11 mouse cellular contexts compared by ENCODE assay signal in genomic region chr1:176946031-176946795, GRCm38 (mm10).
DNase-seq lines count a peak whose midpoint lies in the region; ATAC-seq and TF ChIP-seq lines count a peak whose summit lies in the region.
"Had no signal": no experiment of that assay in that cellular context is flagged by ENCODE, and none has a peak within 500 bp of the region (broad histone marks: within the 10 kb centered on the region; RNA-seq: fewer than 3 reads in every experiment).

No protein-coding gene starts in this region.

- H3K4me3 ChIP-seq in left cerebral cortex, adult 2 months, result no peak overlapping the region
- H3K4me3 ChIP-seq in liver, embryonic 11.5 days (ENCODE audit: low read depth, low read length), result no peak overlapping the region
- H3K4me3 ChIP-seq in thymus, adult 2 months (ENCODE audit: control insufficient read depth, insufficient read depth, low read length), result peak overlapping the region; percentile 6; the same call in 1 of the 2 replicates
- no peak overlapping the region for H3K4me3 ChIP-seq in gastrocnemius, adult 2 months

- no peaks in the 10 kb centered on the region for H3K36me3 ChIP-seq in liver, embryonic 11.5 days (ENCODE audit: control insufficient read depth, insufficient read depth, low read length)
- no peaks in the 10 kb centered on the region for H3K36me3 ChIP-seq in thymus, adult 2 months (ENCODE audit: control insufficient read depth, insufficient read depth, low read length)

- no peaks in the 10 kb centered on the region for H3K27me3 ChIP-seq in liver, embryonic 11.5 days (replicated peaks; ENCODE audit: control insufficient read depth, insufficient read depth, low read length)
- no peaks in the 10 kb centered on the region for H3K27me3 ChIP-seq in thymus, adult 2 months (ENCODE audit: control insufficient read depth, insufficient read depth, low read length)

- H3K4me1 ChIP-seq in liver, embryonic 11.5 days (replicated peaks; ENCODE audit: control insufficient read depth, insufficient read depth, low read length), result no peaks in the 10 kb centered on the region
- H3K4me1 ChIP-seq in thymus, adult 2 months (replicated peaks; ENCODE audit: control insufficient read depth, insufficient read depth, low read length), result peaks cover 31% of the 10 kb centered on the region

- DNase-seq in left cerebral cortex, adult 2 months (ENCODE audit: extremely low spot score in 1 of 2, low spot score in 2 of 2), result peak in 1 of 2 experiments; percentile 42
- DNase-seq in left cerebral cortex, postnatal 10 days (ENCODE audit: extremely low spot score in 1 of 2, low spot score in 2 of 2), result no peak
- peak; percentile 77 to 79 for DNase-seq in cerebellum, postnatal 14 days
- no peak for DNase-seq in liver, embryonic 11.5 days (ENCODE audit: low spot score)
- peak; percentile 54 for DNase-seq in thymus, adult 2 months
- DNase-seq in gastrocnemius, adult 18-20 months (ENCODE audit: low spot score), result no peak
- no peak for DNase-seq in gastrocnemius, adult 2 months
- DNase-seq in lung, adult 18-20 months, result no peak
- DNase-seq: kidney, postnatal 10 days; lung, postnatal 14 days; right cerebral cortex, adult 18-20 months had no signal

- no peak overlapping the region for H3K4me2 ChIP-seq in liver, embryonic 11.5 days

- no peak for TF ChIP-seq POLR2A in thymus, adult 2 months (IDR thresholded peaks at IDR 0.05; ENCODE audit: control insufficient read depth, extremely low read depth, insufficient read depth, low read length, poor library complexity)

- no peak for TF ChIP-seq CTCF in left cerebral cortex, adult 2 months (IDR thresholded peaks at IDR 0.05)
- no peak for TF ChIP-seq CTCF in thymus, adult 2 months (IDR thresholded peaks at IDR 0.05; ENCODE audit: borderline replicate concordance, control insufficient read depth, extremely low read depth, insufficient read depth, low read length, poor library complexity)
- no peak for TF ChIP-seq CTCF in gastrocnemius, adult 2 months (IDR thresholded peaks at IDR 0.05)

- 74% methylated on average over 11 of the region's 11 CpGs for WGBS in liver, embryonic 11.5 days
- WGBS in thymus, adult 2 months, result 20% methylated on average over 11 of the region's 11 CpGs

- H3K9me3 ChIP-seq in liver, embryonic 11.5 days (ENCODE audit: control insufficient read depth, low read length), result no peaks in the 10 kb centered on the region

- peak; percentile 70 for ATAC-seq in liver, embryonic 11.5 days (replicated peaks; ENCODE audit: low FRiP score)

- peak overlapping the region; percentile 74 for H3K27ac ChIP-seq in left cerebral cortex, adult 2 months
- peak overlapping the region; percentile 13; the same call in 1 of the 2 replicates for H3K27ac ChIP-seq in liver, embryonic 11.5 days (ENCODE audit: low read depth, low read length)
- H3K27ac ChIP-seq in thymus, adult 2 months (ENCODE audit: control insufficient read depth, insufficient read depth, low read length), result peak overlapping the region; percentile 100
- H3K27ac ChIP-seq in gastrocnemius, adult 2 months, result no peak overlapping the region

- H3K9ac ChIP-seq in liver, embryonic 11.5 days (ENCODE audit: low read depth, low read length), result no peak overlapping the region

- intact Hi-C loops in left cerebral cortex, adult 2 months (cut with DNase I), result loop anchor here (5.0 kb wide), 1 partner anchor 36 kb away; no protein-coding TSS in a partner anchor
- intact Hi-C loops in left cerebral cortex, postnatal 10 days (cut with DNase I), result loop anchor here (5.0 kb wide), 1 partner anchor 501 kb away; no protein-coding TSS in a partner anchor
- intact Hi-C loops in gastrocnemius, adult 2 months (cut with DNase I), result no loop called here

Comparison
In these comparisons a context has a peak if more than half of its experiments do, and no peak if none do; other contexts are left out.
1. DNase-seq: peak in cerebellum, postnatal 14 days (2 of 2) and thymus, adult 2 months (single experiment); none in left cerebral cortex, postnatal 10 days (0 of 2), liver, embryonic 11.5 days (single experiment), gastrocnemius, adult 18-20 months (single experiment), gastrocnemius, adult 2 months (single experiment) and lung, adult 18-20 months (0 of 2).